Mouse (Mus musculus) E14TG2a.4 (cell line): ENCODE measurements around the gene Arhgef2.

Source experiments
- CTCF ChIP-seq: conservative IDR thresholded peaks from 2 replicates; pipeline ENCODE4 v1.5.1; 2014; ENCODE audit warnings: low read length
- NANOG ChIP-seq: IDR thresholded peaks from 2 replicates; pipeline ENCODE4 v1.6.1; 2014; ENCODE audit warnings: borderline replicate concordance, low read length, mixed read lengths
- POU5F1 ChIP-seq: IDR thresholded peaks from 2 replicates; pipeline ENCODE4 v1.6.1; 2014; ENCODE audit warnings: low read length, borderline replicate concordance

GRCm38 (mm10) chr3:88620146-88620991, 14.6 kb downstream of the Arhgef2 start:
- TF ChIP-seq CTCF: no peak
- no peak for TF ChIP-seq NANOG
- no peak for TF ChIP-seq POU5F1
